Mouse (Mus musculus) kidney, postnatal 0 days (tissue): ENCODE measurements at regions not wholly inside any gene's neighbourhood (a gene's known extent, or its start where the extent isn't known, plus 50 kb on each side); places are given as distances from the start of the nearest gene placed in this dataset.
A peak's percentile ranks its signal among the peaks of the same experiment; 100 is the strongest.

Experiments
- ATAC-seq: fragments of 200-750 bp; cut with Nextera tagmentation; replicated peaks from 2 replicates; pipeline ENCODE4 v1.8.0; 2017; ENCODE audit warnings: low read depth, moderate number of reproducible peaks, moderate TSS enrichment, moderate library complexity; ENCODE audit not compliant: low FRiP score
- DNase-seq: peaks from one replicate; pipeline ENCODE4 v3.0.0-alpha.2; 2016; ENCODE audit warnings: low spot score
- H3K27ac ChIP-seq: fragments of 300-500 bp; sonication (generic); 2 replicates; pipeline ENCODE4 v1.5.1; 2014; ENCODE audit warnings: mild to moderate bottlenecking
- H3K27me3 ChIP-seq: fragments of 300-500 bp; sonication (generic); 2 replicates; pipeline ENCODE4 v1.6.1; 2014; ENCODE audit warnings: low read length, mixed read lengths; ENCODE audit not compliant: insufficient read depth
- H3K36me3 ChIP-seq: fragments of 300-500 bp; sonication (generic); 2 replicates; pipeline ENCODE4 v1.6.1; 2014; ENCODE audit warnings: low read length, mixed read lengths; ENCODE audit not compliant: insufficient read depth
- H3K4me1 ChIP-seq: fragments of 300-500 bp; sonication (generic); replicated peaks from 2 replicates; pipeline ENCODE4 v1.6.1; 2014; ENCODE audit warnings: antibody characterized with exemption, low read length, mixed read lengths; ENCODE audit not compliant: insufficient read depth
- H3K4me2 ChIP-seq: fragments of 300-500 bp; sonication (generic); 2 replicates; pipeline ENCODE4 v1.6.1; 2014; ENCODE audit warnings: mild to moderate bottlenecking, low read length, moderate library complexity, mixed read lengths
- H3K4me3 ChIP-seq: fragments of 300-500 bp; sonication (generic); replicated peaks from 2 replicates; pipeline ENCODE4 v1.5.1; 2014; ENCODE audit warnings: low read depth, low read length
- H3K9ac ChIP-seq: fragments of 300-500 bp; sonication (generic); 2 replicates; pipeline ENCODE4 v1.6.1; 2014; ENCODE audit warnings: low read depth, low read length
- H3K9me3 ChIP-seq: fragments of 300-500 bp; sonication (generic); replicated peaks from 2 replicates; pipeline ENCODE4 v1.6.1; 2016; ENCODE audit warnings: low read length, inconsistent platforms, mixed read lengths
- CTCF ChIP-seq: IDR thresholded peaks from 2 replicates; pipeline ENCODE4 v1.5.1; 2016; ENCODE audit warnings: antibody characterized with exemption, low read depth, mild to moderate bottlenecking, moderate library complexity
- WGBS: fragments of 180-500 bp; shearing (Covaris S2); extraction: QIAGEN DNeasy Blood & Tissue Kit; methylation state at CpG from one replicate; pipeline ENCODE4 v1.1.7; 2014; 5-methylcytosine and 5-hydroxymethylcytosine counted together

GRCm38 (mm10) chr10:92404697-92405293, 317.4 kb downstream of the Nedd1 start:
- Histone ChIP-seq H3K4me1 (0 out of 2 replicates have a peak, but pooled peaks cover 3% of the 10 kb centered on the region), H3K36me3 (no peaks in the 10 kb centered on the region), H3K9ac (0 out of 2 replicates have a peak overlapping the region, but pooled peaks have one; percentile 5), H3K9me3 (no peaks in the 10 kb centered on the region), H3K4me2 (peak overlapping the region; percentile 37), H3K27me3 (no peaks in the 10 kb centered on the region), H3K4me3 (no peak overlapping the region; the same call in 1 of the 2 replicates), H3K27ac (no peak overlapping the region)
- TF ChIP-seq CTCF, result no peak
- 44% methylated on average over 15 of the region's 15 CpGs for WGBS
- no peak for ATAC-seq
- peak; percentile 14 for DNase-seq

- TF ChIP-seq CTCF, result no peak
- 73% methylated on average over 5 of the region's 5 CpGs for WGBS
Measured at GRCm38 (mm10) chr10:92400587-92401090, 321.6 kb downstream of the Nedd1 start.

DNA sequence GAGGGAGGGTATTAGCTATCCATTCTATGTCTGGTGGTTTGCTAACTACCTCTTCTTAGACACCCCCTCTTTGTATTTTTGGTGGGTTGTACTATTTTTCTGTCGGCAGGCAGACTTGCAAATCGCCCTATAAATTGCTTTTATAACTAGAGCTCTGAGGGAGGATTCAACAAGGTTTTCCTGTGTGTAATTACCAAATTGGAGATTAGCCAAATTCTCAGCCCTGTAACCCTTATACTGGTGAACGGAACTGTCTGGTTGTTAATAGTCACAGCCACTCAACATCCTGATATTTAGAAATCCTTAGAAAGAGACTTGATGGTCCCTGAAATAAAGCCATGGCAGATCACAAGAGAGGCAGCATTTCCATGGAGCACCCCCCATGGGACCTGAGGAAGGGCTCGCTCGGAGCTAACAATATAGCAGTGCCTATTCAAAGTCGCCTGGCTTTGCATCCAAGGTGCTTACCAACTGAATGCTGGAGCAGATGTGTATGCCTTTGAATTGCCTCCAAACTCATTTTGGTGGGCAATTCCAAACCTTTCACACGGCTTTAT, 333.0 kb downstream of the Nedd1 start:
- Histone ChIP-seq H3K27me3 (no peaks in the 10 kb centered on the region), H3K4me3 (no peak overlapping the region), H3K36me3 (no peaks in the 10 kb centered on the region), H3K9ac (no peak overlapping the region), H3K27ac (no peak overlapping the region), H3K4me2 (no peak overlapping the region), H3K9me3 (no peaks in the 10 kb centered on the region), H3K4me1 (no peaks in the 10 kb centered on the region)
- 55% methylated on average over 7 of the region's 7 CpGs for WGBS
- peak; percentile 31 for DNase-seq
- no peak for ATAC-seq
- TF ChIP-seq CTCF, result no peak

More at GRCm38 (mm10) chr10:92400587-92401090, 321.6 kb downstream of the Nedd1 start:
- ATAC-seq (no peak), DNase-seq (no peak)
- H3K9ac ChIP-seq, result no peak overlapping the region
- no peaks in the 10 kb centered on the region for H3K27me3 ChIP-seq
- no peak overlapping the region for H3K4me3 ChIP-seq
- no peak overlapping the region for H3K27ac ChIP-seq
- no peaks in the 10 kb centered on the region for H3K9me3 ChIP-seq
- H3K36me3 ChIP-seq, result no peaks in the 10 kb centered on the region
- no peaks in the 10 kb centered on the region for H3K4me1 ChIP-seq
- no peak overlapping the region for H3K4me2 ChIP-seq

DNA sequence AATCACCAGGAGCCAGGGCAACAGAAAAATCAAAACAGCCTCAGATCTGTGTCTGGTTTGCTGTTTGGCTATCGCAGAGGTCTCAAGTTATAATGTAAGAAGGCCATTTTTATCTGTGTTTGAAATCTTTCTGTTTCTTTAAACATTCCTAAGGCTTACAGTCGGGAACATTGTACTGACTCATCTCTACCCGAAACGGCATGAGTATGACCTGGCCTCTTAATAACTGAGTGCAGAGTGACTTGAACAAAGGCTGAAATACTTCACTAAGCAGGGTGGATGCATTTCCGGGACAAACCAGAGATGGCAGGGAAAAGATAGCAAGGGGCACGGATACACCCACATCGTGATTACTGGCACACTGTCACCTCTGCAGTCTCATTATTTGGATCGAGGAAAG, 355.1 kb downstream of the Nedd1 start:
- no peaks in the 10 kb centered on the region for H3K27me3 ChIP-seq
- DNase-seq (no peak), ATAC-seq (no peak)
- H3K4me2 ChIP-seq, result no peak overlapping the region
- H3K36me3 ChIP-seq, result no peaks in the 10 kb centered on the region
- TF ChIP-seq CTCF, result no peak
- H3K27ac ChIP-seq, result no peak overlapping the region
- WGBS, result 53% methylated on average over 8 of the region's 8 CpGs
- no peak overlapping the region for H3K9ac ChIP-seq
- H3K4me3 ChIP-seq, result no peak overlapping the region
- H3K4me1 ChIP-seq, result no peaks in the 10 kb centered on the region
- H3K9me3 ChIP-seq, result no peaks in the 10 kb centered on the region

GRCm38 (mm10) chr10:92356738-92357137, 365.5 kb downstream of the Nedd1 start:
- H3K4me3 ChIP-seq, result no peak overlapping the region
- DNase-seq (no peak), ATAC-seq (no peak)
- no peak overlapping the region for H3K27ac ChIP-seq
- no peak overlapping the region for H3K4me2 ChIP-seq
- 68% methylated on average over 3 of the region's 3 CpGs for WGBS
- no peaks in the 10 kb centered on the region for H3K27me3 ChIP-seq
- H3K9ac ChIP-seq, result no peak overlapping the region
- H3K9me3 ChIP-seq, result no peaks in the 10 kb centered on the region
- TF ChIP-seq CTCF, result no peak
- H3K36me3 ChIP-seq, result no peaks in the 10 kb centered on the region
- no peaks in the 10 kb centered on the region for H3K4me1 ChIP-seq

- H3K27me3 ChIP-seq, result no peaks in the 10 kb centered on the region
- H3K4me1 ChIP-seq, result 0 out of 2 replicates have a peak, but pooled peaks cover 3% of the 10 kb centered on the region
- no peak overlapping the region for H3K4me2 ChIP-seq
- no peak overlapping the region for H3K9ac ChIP-seq
- DNase-seq (peak; percentile 81), ATAC-seq (peak; percentile 82)
- H3K27ac ChIP-seq, result no peak overlapping the region
- WGBS, result 23% methylated on average over 7 of the region's 7 CpGs
- H3K36me3 ChIP-seq, result no peaks in the 10 kb centered on the region
- no peak for TF ChIP-seq CTCF
- H3K4me3 ChIP-seq, result no peak overlapping the region
- no peaks in the 10 kb centered on the region for H3K9me3 ChIP-seq
Measured at GRCm38 (mm10) chr10:92349043-92349442, 373.2 kb downstream of the Nedd1 start.
